Mouse (Mus musculus) retina, adult 2 months (tissue): ENCODE data around the gene Rcvrn.

Experiments used
- DNase-seq: peaks from one replicate; pipeline ENCODE4 v3.0.0-alpha.2; 2012; ENCODE audit warnings: low read depth, low spot score

The Rcvrn gene

GRCm38 (mm10) chr11:67694703-67695376 is at the start of gene Rcvrn:
Gene Rcvrn (plus strand): TSS chr11:67695326.
- peak; percentile 71 for DNase-seq

DNA sequence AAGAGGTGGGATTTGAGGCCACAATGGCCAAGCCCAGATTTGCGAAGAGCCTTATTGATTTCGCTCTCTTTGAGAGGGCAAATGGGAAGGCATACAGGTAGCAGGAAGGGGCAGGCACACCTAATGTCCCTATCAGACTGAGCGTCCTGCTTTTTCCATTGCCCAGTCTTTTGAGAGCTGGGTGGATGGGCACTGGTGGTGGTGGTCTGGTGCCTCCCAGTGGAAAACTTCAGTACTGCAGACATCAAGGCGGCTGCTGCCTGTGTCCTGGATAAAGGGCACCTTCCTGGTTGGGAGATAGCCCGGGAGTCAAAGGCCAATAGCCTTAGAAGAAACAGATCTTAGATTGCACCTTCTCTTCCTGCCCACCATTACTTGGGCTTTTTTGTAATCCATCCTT is 47.4 kb upstream of the Rcvrn start:
- DNase-seq: peak; percentile 43

- no peak for DNase-seq
Measured at GRCm38 (mm10) chr11:67648651-67649407, 46.3 kb upstream of the Rcvrn start.

DNA sequence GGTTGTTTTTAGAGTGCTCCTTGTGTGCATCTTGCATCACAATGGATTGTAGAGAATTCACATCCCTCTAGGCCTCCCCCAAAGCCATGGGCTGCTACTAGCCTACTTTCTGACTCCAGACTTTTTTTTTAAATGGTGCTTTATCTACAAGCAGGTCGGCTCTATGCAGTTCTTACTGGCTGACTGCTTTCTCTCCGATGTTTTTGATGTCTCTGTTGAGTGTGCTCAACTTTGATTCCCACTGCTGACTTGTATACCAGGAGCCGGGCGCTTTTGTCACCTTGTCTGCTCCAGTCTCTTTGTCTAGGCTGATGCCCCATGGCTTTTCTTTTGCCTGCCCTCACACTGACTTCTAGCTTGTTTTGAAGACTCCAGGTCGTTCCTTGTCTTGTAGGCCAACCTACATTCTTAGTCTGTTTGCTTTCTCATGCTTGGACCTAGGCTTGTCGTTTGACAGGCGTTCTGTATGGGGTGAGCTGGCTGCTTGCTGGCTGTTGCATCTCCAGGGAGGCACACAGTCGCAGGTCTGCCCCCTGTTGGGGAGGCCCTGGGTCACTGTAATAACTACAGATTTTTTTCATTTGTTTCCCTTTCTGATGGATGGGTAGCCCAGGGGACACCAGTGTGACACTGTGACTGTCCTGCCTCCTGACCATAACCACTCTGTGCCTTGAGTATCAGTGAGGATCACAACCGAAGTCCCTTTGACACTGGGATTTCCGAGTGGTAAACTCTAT is 45.0 kb upstream of the Rcvrn start:
- DNase-seq: no peak

DNA sequence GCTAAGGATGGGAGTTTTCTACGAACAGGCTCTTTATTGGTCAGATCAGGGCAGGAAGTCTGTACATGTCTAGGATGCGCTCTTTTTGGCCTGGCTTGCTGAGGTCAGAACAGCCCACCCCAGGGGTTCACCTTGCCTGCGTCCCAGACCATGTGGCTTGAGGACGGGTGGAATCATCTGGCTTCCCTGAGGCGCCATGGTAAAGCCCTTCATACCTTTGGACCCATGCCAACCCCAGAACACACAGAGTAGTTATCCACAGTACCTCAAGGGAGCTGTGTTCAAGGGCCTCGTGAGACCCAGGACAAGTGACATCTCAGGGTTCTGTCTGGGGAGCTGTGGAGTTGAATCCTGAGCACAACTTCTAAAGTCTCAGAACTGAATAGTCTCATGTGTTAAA is 43.4 kb upstream of the Rcvrn start:
- no peak for DNase-seq

GRCm38 (mm10) chr11:67652194-67652892 is 42.8 kb upstream of the Rcvrn start:
- no peak for DNase-seq

DNA sequence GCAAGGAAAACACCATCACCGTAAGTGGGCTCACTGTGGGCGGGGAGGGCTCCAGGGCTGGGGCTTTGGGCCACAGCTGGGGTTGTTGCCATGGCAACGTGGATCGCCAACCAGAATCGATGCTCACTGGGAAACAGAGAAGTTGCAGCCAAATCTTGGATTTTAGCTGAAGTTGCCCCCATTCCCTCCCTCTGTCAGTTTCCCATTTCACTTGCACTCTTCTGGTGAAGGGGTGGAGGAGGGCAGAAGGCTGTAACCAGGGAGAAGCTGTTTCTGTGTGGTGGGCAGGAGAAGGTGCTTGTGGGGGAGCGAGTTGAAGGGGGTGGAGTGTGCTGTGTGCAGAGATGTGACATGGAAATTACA is 42.3 kb upstream of the Rcvrn start:
- DNase-seq: no peak

DNA sequence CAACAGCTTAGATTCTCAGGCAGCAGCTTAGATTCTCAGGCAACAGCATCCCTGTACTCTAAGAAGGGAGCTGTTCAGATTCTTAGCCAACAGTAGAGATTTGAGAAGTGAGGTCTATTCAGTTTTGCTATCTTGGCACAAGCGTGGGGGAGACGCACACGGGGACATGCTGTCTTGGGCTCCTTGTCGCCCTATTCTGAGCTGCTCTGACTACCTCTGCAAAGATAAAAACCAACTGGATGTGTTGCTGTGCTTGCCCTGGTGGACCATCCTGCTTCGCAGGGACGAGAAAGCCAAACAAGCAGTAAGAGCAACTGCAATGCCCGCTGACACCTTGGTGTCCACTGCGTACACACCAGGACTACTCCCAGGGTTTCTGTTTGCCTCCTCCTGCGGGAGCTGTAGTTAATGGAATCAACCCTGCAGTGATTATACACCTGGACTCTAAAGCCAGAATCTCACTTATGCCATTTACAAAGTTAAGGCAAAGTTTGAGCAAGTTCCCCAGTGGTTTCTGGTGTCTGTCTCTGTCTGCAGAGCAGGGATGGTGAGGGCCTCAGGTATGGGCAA is 41.5 kb upstream of the Rcvrn start:
- no peak for DNase-seq

- no peak for DNase-seq
Measured at GRCm38 (mm10) chr11:67654514-67654913, 40.6 kb upstream of the Rcvrn start.

GRCm38 (mm10) chr11:67655236-67655959 is 39.7 kb upstream of the Rcvrn start:
- DNase-seq: no peak

DNA sequence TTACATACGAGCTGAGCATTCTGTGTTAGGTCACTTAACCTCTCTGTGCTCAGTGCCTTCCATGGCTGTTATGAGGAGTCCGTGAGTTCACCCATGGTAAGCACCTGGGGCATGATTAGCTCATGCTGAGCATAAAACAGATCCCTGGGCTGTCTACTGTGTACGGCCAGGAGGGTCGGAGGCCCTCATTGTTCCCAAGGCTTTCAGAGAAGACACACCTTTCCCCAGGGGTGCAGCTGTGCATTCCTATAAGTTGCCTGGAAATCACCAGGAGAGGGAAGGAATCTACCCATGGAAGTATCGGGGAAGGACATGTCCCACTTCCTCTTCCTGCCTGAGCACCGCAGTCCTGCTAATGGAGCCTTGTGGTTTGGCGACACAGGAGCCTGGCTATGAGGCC is 38.8 kb upstream of the Rcvrn start:
- DNase-seq: no peak

DNA sequence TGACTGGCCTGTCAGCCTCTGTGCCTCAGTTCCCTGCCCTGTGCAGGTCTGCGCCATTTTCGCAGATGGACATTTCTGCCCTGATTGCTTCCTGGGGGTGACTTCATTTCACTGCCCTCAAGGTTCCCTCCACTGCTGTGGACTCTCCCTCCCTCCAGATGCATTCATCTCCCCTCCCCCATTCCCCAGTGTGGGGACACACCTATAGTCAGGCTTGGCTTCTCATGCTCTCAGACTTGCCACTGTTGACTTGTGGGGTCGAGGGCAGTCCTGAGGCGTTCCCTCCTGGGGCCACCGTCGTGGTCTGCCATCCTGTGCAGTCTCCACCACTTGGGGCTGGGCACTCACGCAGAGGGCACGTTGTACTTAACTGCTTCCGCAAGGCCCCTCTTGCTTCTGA is 38.3 kb upstream of the Rcvrn start:
- DNase-seq: no peak

DNA sequence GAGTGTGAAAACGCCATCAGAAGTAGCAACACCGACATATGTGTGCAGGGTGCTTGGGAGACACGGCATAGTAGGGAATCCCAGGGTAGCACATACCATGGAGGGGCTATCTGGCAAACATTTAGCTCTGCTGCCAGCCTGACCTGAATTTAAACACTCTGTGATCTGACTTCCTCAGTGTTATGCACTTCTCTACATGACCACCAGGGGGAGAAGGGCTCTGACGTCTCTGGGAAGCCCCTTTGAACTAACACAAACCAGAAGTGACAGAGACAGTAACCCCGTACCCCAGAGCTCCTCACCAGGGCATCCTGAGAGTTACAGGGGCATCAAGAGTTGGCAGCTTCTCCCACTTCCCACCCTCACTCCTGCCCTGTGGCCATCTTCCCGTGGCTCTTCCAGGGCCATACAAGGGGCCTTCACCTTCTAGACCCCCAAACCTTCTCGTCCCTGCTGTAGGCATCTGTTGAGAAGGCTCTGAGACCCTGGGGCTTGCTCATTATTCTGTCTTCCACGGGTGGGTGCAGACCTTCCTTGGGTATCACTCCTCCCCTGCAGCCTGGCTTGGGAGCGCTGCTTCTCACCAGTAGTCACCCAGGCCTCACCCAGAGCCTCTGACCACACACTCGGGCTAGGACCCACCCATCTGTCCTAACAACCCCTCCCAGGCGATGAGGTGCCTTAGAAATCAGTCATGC is 37.3 kb upstream of the Rcvrn start:
- peak; percentile 64 for DNase-seq

DNA sequence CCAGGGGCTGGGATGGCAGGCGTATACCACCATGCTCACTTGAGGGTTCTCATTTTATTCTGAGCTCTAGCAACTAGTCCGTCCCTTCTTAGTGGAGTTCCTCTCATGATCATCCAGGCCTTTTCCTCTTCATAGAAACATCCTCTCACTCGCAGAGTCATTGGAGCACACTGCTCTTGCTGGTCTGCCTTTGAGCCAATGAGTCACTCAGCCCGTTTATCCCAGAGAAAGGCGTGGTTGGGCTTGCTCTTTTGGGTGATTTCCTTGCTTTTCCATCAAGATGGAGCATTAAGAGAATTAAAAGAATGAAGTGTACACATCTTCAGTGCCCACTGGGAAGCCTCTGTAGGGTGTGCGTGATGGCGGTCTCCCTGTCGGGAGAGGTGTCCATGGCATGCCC is 33.7 kb upstream of the Rcvrn start:
- no peak for DNase-seq

- DNase-seq: no peak
Measured at GRCm38 (mm10) chr11:67663437-67663836, 31.7 kb upstream of the Rcvrn start.

DNA sequence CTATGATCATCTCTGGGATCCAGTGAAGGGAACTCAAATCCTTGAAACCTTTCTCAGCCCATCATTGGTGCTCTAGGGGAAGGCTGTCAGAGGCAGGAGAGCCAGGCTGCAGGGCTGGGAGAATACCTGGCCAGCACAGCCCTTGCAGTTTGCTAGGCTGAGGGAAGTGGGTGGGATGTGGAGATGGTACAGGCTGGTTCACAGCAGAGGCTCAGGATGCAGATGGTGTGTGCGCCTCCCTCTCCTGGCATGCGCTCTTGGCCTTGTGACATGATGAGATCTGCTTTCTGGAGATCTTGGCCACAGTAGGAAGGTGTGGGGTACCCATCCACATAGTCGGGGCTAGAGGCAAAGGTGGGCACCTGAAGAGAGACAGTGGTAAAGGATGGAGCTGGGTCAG is 30.9 kb upstream of the Rcvrn start:
- no peak for DNase-seq

GRCm38 (mm10) chr11:67664918-67665317 is 30.2 kb upstream of the Rcvrn start:
- no peak for DNase-seq

GRCm38 (mm10) chr11:67666129-67666528 is 29.0 kb upstream of the Rcvrn start:
- DNase-seq: no peak

GRCm38 (mm10) chr11:67667531-67668332 is 27.4 kb upstream of the Rcvrn start:
- DNase-seq: no peak
